Mouse (Mus musculus) brain, adult 2 months (tissue): Measurements from ENCODE around the gene 1110065P20Rik.

Source experiments
- DNase-seq: peaks from one replicate; pipeline ENCODE4 v3.0.0; 2011; ENCODE audit warnings: low read depth, low spot score

The 1110065P20Rik gene

GRCm38 (mm10) chr4:124843493-124843892, 7.5 kb downstream of the 1110065P20Rik start:
- DNase-seq = peak; percentile 53

DNA sequence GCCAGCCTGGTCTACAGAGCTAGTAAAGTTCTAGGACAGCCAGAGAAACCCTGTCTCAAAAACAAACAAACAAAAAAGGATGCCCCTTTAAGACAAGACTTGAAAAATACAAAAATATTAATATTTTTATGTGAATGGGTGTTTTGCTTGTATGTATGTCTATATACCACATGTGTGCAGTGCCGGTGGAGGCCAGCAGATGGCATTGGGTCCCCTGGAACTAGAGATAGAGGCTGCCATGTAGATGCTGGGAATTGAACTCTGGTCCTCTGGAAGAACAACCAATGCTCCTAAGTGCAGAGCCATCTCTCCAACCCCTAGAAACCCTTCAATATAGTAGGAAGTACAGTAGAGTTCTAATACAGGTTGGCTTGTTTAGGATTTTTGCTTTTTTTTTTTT, 10.0 kb downstream of the 1110065P20Rik start:
- no peak for DNase-seq

DNA sequence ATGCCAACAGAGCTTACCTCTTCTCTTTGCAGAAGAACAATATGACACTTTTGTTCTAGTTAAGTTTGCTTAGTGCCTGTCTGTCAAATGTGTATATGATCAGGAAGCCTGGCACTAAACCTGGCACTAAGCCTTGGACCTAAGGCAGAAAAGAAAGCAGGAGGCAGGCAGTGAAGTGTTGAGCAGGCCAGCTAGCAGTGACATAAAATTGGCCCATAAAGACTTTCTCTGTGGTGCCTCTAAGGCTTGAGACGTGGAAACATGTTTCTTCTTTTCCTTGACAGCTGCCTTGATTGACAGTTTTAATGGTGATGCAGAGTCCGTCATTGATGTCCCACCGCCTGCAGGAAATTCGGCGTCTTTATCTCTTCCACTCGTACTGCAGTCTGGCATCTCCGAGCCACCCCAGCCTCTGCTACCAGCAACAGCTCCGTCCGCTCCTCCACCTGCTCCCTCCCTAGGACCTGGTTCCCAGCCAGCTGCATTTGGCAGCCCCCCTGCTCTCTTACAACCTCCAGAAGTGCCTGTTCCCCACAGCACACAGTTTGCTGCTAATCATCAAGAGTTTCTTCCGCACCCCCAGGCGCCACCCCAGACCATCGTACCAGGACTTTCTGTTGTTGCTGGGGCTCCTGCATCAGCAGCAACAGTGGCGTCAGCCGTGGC, 12.8 kb downstream of the 1110065P20Rik start:
- no peak for DNase-seq

DNA sequence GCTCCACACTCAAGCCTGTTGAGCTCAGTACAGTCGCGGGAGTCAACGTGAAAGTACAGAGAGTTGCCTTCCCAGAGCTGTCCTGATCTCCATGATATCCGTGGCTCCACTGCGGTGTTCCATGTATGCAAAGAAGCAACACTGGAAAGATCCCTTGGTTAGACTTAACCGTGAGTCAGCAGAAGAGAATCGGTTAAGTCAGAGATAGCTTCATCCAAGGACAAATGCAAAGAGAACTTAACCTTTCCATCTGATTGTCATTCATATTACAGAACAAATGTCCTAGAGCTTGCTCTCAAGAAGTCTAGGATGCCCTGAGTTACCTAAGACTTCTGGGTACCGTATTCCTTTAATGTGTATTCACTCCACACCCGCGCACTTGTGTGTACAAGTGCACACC, 18.2 kb downstream of the 1110065P20Rik start:
- DNase-seq = no peak

- no peak for DNase-seq
Measured at GRCm38 (mm10) chr4:124829671-124830070, 21.3 kb downstream of the 1110065P20Rik start.

DNA sequence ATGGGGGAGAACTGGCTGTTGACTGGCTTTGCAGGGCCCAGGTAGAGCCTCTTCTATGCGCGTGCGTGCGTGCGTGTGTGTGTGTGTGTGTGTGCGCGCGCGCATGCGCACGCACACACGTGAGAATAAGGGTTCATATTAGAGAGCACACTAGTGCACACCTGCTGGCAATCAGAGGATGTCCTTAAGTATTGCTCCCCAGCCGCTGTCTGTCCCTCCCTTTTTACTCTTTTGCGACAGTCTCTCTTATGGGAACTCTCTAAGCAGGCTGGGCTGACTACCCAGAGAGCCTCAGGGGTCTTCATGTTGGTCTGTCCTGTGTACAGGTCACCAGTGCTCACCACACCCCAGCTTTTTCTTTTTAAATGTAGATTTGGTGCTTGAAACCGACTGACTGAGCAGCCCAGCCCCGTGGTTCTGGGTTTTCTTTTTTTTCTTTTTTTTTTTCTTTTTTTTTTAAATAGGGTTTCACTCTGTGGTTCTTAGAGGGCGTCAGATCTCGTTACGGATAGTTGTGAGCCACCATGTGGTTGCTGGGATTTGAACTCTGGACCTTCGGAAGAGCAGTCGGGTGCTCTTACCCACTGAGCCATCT, 25.5 kb downstream of the 1110065P20Rik start:
- DNase-seq = no peak

GRCm38 (mm10) chr4:124824967-124825366, 26.0 kb downstream of the 1110065P20Rik start:
- DNase-seq = no peak

DNA sequence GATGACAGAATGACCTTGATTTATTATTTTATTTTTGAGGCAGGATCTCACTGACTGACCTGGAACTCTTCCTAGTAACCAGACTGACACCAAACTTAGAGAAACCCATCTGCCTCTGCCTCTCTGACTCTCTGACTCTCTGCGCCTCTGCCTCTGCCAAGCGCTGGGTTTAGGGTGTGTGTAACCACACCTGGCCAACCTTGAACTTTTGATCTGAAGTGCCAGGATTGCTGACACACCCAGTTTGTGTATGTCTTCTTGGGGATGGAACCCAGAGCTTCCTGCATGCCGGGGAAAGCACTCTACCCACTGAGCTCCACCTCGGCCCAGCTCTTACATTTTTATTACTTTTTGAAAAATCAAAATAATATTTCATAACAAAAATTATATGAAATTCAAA, 32.2 kb downstream of the 1110065P20Rik start:
- DNase-seq = no peak

DNA sequence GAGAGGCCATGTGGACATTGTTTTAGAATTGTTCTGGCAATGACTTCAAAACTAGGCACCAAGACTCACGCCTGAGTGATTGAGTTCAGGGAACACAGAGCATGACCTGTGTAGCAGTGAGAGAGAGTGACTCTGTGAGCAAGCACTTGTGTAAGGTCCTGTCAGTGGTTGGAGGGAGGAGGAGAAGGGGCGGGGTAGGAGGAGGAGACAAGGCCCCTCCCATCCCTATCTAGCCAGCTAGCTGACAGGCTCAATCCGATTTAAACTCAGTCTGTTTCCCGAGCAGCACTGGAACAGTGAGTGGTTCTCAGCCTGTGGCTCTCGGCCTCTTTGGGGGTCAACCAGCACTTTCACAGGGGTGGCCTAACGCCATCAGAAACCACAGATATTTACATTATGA, 33.2 kb downstream of the 1110065P20Rik start:
- DNase-seq = peak; percentile 80

DNA sequence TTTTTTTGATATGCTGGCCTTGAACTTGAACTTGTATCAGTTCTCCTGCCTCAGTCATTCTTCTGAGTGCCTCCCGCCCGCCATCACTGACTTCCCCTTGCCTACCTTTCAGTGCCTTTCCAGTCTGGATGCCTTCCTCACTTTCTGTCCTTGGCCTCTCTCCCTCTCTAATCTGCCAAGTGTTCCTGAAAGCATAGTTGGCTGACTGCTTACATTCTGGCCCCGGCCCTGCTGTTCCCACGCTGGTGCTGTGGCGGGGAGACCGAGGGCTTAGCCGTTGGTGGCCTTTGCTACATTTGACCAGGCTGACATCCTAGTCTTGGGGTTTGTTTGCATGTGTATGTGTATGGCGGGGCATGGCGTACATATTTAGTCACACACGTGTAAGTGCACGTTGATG, 35.1 kb downstream of the 1110065P20Rik start:
- peak; percentile 73 for DNase-seq

DNA sequence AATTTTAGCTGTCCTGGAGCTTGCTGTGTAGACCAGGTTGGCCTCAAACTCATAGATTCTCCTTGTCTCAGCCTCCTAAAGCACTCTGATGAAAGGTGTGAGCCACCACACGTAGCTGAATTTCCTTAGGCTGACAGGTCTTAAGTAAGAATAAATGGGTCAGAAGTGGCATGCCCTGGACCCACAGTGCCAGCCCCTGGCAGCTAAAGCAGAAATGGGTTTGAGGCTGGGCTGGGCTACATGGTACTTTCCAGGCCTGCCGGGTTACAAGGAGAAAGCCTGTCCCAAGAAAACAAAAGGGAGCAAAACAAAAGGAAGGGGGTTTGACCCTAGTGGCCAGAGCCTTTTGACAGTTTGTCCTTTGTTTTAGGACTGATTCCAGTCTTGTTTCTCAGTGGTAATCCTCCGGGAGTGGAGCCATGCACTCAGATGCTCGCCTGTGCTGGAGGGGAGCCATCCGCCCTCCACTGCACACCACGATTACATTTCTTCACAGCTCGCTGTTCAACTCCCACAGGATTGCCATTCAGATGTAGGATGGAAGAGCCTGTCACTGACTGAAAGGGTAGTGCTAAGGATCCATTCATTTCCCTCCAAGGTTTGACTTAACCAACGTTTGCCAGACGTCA, 39.5 kb downstream of the 1110065P20Rik start:
- DNase-seq = peak; percentile 90

- DNase-seq = no peak
Measured at GRCm38 (mm10) chr4:124810056-124810455, 40.9 kb downstream of the 1110065P20Rik start.

DNA sequence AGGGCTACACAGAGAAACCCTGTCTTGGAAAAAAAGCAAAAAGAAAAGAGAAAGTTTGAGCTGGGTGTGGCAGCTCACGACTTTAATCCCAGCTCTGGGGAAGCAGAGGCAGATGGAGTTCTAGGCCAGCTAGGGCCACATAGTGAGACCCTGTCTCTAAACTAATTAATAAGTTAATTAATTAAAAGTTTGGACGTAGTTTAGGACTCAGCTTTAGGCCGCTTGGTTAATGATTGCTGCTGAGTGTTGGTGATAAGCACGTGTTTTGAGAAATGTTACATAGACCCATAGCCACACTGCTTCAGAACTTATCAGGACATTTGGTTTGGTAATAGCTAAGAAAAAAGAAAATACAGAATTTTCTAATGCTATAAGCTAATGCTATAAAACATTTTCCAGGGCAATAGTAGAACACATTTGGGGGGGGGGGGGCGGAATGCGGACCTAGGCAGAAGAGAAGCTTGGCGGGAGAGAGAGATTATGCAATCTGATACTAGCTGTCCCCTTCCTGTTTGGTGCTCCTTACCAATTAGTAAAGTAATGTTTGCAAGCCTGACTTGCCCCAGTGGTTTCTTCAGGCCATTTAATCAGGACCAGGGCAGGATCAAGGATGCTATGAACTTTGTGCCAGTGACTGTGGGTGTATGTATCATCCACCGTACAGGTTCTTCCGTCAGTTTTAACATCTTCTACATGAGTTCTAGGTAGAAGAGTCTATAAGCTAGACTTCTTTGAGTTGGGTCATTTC, 41.7 kb downstream of the 1110065P20Rik start:
- no peak for DNase-seq

GRCm38 (mm10) chr4:124808511-124808910, 42.5 kb downstream of the 1110065P20Rik start:
- DNase-seq = no peak

DNA sequence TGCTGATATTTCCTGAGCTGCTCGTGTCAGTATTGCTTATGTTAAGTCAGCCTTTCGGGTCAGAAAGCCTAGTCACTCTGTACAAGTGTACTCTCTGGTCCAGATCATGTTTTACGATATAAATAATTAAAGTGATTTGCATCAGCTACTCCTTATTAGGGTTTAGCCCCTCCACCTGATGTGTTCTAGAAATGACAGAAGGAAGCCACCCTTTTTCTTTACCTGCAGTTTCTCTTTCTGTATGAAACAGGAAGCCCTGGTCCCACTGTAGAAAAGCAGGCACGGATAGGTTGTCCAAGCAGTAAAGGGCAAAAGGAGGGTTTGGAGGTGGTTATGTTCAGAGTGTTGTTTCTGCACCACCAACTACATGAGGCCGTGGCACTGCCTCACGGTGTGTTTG, 47.6 kb downstream of the 1110065P20Rik start:
- no peak for DNase-seq

GRCm38 (mm10) chr4:124802309-124803260, 48.4 kb downstream of the 1110065P20Rik start:
- peak; percentile 99 for DNase-seq

- DNase-seq = peak; percentile 97
Measured at GRCm38 (mm10) chr4:124801552-124802308, 49.3 kb downstream of the 1110065P20Rik start, which contains the start of gene Mtf1. TSS of gene Mtf1 (plus strand) at chr4:124802104.
